Comparison of ENCODE assay signal across 8 mouse cellular contexts in genomic region chr1:40325711-40326327, GRCm38 (mm10). TPM values are rescaled to one million over a fixed set of nuclear protein-coding genes. Genes with fewer than 3 reads are reported as not detected.
DNase-seq lines count a peak whose midpoint lies in the region; ATAC-seq and TF ChIP-seq lines count a peak whose summit lies in the region.

No protein-coding gene starts in this region.

- ATAC-seq in heart, embryonic 11.5 days (replicated peaks; ENCODE audit: insufficient number of reproducible peaks, low FRiP score, low TSS enrichment) = 0 out of 2 replicates have a peak, but pooled peaks have one; percentile 26
- no peak for ATAC-seq in heart, postnatal 0 days (ENCODE audit: insufficient read depth, low read depth)
- 0 out of 2 replicates have a peak, but pooled peaks have one; percentile 42 for ATAC-seq in midbrain, embryonic 11.5 days (ENCODE audit: low FRiP score)

- peak overlapping the region; percentile 86 for H3K4me2 ChIP-seq in heart, embryonic 11.5 days
- H3K4me2 ChIP-seq in heart, postnatal 0 days (ENCODE audit: low read depth, low read length) = peak overlapping the region; percentile 72
- H3K4me2 ChIP-seq in midbrain, embryonic 11.5 days = peak overlapping the region; percentile 66

- peaks cover 16% of the 10 kb centered on the region; the same call in 1 of the 2 replicates for H3K27me3 ChIP-seq in heart, embryonic 11.5 days (ENCODE audit: control insufficient read depth, insufficient read depth, low read length)
- H3K27me3 ChIP-seq in heart, postnatal 0 days (ENCODE audit: control insufficient read depth, insufficient read depth, low read length) = peaks cover 19% of the 10 kb centered on the region
- H3K27me3 ChIP-seq in midbrain, embryonic 11.5 days (ENCODE audit: control insufficient read depth, insufficient read depth, low read length) = peaks cover 13% of the 10 kb centered on the region

- 4% methylated on average over 29 of the region's 29 CpGs for WGBS in heart, embryonic 11.5 days (ENCODE audit: insufficient replicate concordance)
- WGBS in bone marrow, adult 2 months = 76% methylated on average over 29 of the region's 29 CpGs
- 12% methylated on average over 29 of the region's 29 CpGs for WGBS in heart, postnatal 0 days
- 3% methylated on average over 29 of the region's 29 CpGs for WGBS in midbrain, embryonic 11.5 days

- peak overlapping the region; percentile 47 for H3K4me3 ChIP-seq in heart, embryonic 11.5 days (ENCODE audit: low read depth, low read length)
- H3K4me3 ChIP-seq in bone marrow, adult 2 months (replicated peaks; ENCODE audit: control insufficient read depth, low read depth, low read length) = peak overlapping the region; percentile 36
- peak overlapping the region; percentile 56 for H3K4me3 ChIP-seq in heart, postnatal 0 days (ENCODE audit: low read depth, low read length)
- H3K4me3 ChIP-seq in midbrain, embryonic 11.5 days (ENCODE audit: low read depth, low read length) = peak overlapping the region; percentile 32

- TF ChIP-seq POLR2A in bone marrow, adult 2 months (IDR thresholded peaks at IDR 0.05; ENCODE audit: borderline replicate concordance, control insufficient read depth, low read depth, low read length) = no peak

- H3K9me3 ChIP-seq in heart, embryonic 11.5 days (replicated peaks; ENCODE audit: control insufficient read depth, low read length) = no peaks in the 10 kb centered on the region
- H3K9me3 ChIP-seq in heart, postnatal 0 days (replicated peaks; ENCODE audit: control insufficient read depth, low read length) = no peaks in the 10 kb centered on the region
- no peaks in the 10 kb centered on the region for H3K9me3 ChIP-seq in midbrain, embryonic 11.5 days (ENCODE audit: control insufficient read depth, low read length)

- TF ChIP-seq CTCF in bone marrow, adult 2 months (IDR thresholded peaks at IDR 0.05; ENCODE audit: control insufficient read depth, insufficient read depth, low read length) = no peak
- TF ChIP-seq CTCF in heart, postnatal 0 days (IDR thresholded peaks at IDR 0.05; ENCODE audit: low read depth) = no peak

- no peak overlapping the region for H3K27ac ChIP-seq in heart, embryonic 11.5 days (ENCODE audit: low read depth, low read length)
- H3K27ac ChIP-seq in bone marrow, adult 2 months (ENCODE audit: control insufficient read depth, insufficient read depth, low read depth, low read length, poor library complexity) = 0 out of 2 replicates have a peak overlapping the region, but pooled peaks have one; percentile 20
- H3K27ac ChIP-seq in heart, postnatal 0 days (ENCODE audit: low read depth) = no peak overlapping the region
- no peak overlapping the region for H3K27ac ChIP-seq in midbrain, embryonic 11.5 days (ENCODE audit: low read depth, low read length)

- DNase-seq in heart, adult 9 months (ENCODE audit: low spot score in 2 of 2) = no peak
- no peak for DNase-seq in heart, postnatal 0 days (ENCODE audit: low spot score)
- peak; percentile 93 for DNase-seq in midbrain, embryonic 11.5 days (ENCODE audit: low spot score, missing footprints)
- no peak for DNase-seq in right cerebral cortex, postnatal 36 days (ENCODE audit: low spot score in 2 of 2)
- DNase-seq in testis, postnatal 14 days (ENCODE audit: low spot score) = no peak
- DNase-seq in urinary bladder, postnatal 25 days (ENCODE audit: low spot score) = no peak

- no peaks in the 10 kb centered on the region for H3K36me3 ChIP-seq in heart, embryonic 11.5 days (ENCODE audit: control insufficient read depth, insufficient read depth, low read length)
- H3K36me3 ChIP-seq in heart, postnatal 0 days (replicated peaks; ENCODE audit: control insufficient read depth, insufficient read depth, low read length) = no peaks in the 10 kb centered on the region
- H3K36me3 ChIP-seq in midbrain, embryonic 11.5 days (ENCODE audit: control insufficient read depth, insufficient read depth, low read length) = no peaks in the 10 kb centered on the region

- TF ChIP-seq EP300 in heart, postnatal 0 days (IDR thresholded peaks at IDR 0.05; ENCODE audit: low read depth) = no peak

- H3K4me1 ChIP-seq in heart, embryonic 11.5 days (ENCODE audit: control insufficient read depth, insufficient read depth, low read length) = peaks cover 5% of the 10 kb centered on the region; the same call in 1 of the 2 replicates
- H3K4me1 ChIP-seq in bone marrow, adult 2 months (ENCODE audit: control insufficient read depth, insufficient read depth, low read length) = peaks cover 7% of the 10 kb centered on the region
- H3K4me1 ChIP-seq in heart, postnatal 0 days (ENCODE audit: control insufficient read depth, insufficient read depth) = peaks cover 10% of the 10 kb centered on the region; the same call in 1 of the 2 replicates
- peaks cover 5% of the 10 kb centered on the region for H3K4me1 ChIP-seq in midbrain, embryonic 11.5 days (ENCODE audit: control insufficient read depth, insufficient read depth, low read length)

- H3K9ac ChIP-seq in heart, embryonic 11.5 days (ENCODE audit: low read depth, low read length) = peak overlapping the region; percentile 58
- H3K9ac ChIP-seq in heart, postnatal 0 days (replicated peaks; ENCODE audit: low read depth, low read length) = peak overlapping the region; percentile 43; the same call in 1 of the 2 replicates
- H3K9ac ChIP-seq in midbrain, embryonic 11.5 days (ENCODE audit: low read length) = peak overlapping the region; percentile 47; the same call in 1 of the 2 replicates

RNA-seq across cellular contexts. Expression of gene Il1rl2, which starts 1.4 kb away (rescaled TPM):
- 1.5 and 1.8 TPM in 2 replicates for polyA plus RNA-seq in heart, embryonic 11.5 days (2014; fragmentation: Nextera tagmentation; extraction: Ambion mirVana)
- polyA plus RNA-seq in bone marrow, adult 2 months (2011; ENCODE audit: insufficient read depth, insufficient read length, low replicate concordance, missing spikeins) = 3.0 and 3.2 TPM in 2 replicates
- total RNA-seq in heart, postnatal 0 days (2014; rRNA removed; ENCODE audit: low replicate concordance) = 2.5 and 9.4 TPM in 2 replicates
- polyA plus RNA-seq in heart, postnatal 0 days (2015; fragmentation: Nextera tagmentation; extraction: Ambion mirVana) = 2.3 and 2.5 TPM in 2 replicates
- 0.98 and 1.0 TPM in 2 replicates for polyA plus RNA-seq in midbrain, embryonic 11.5 days (2014; fragmentation: Nextera tagmentation; extraction: Ambion mirVana)
